Mouse (Mus musculus): ENCODE measurements around the gene Zmynd10.

GRCm38 (mm10) chr9:107566855-107567254 is 19.8 kb downstream of the Zmynd10 start:
- TF ChIP-seq CTCF (IDR thresholded peaks at IDR 0.05; ENCODE audit: control insufficient read depth, insufficient read depth, insufficient read length) (no peak), USF1 (IDR thresholded peaks at IDR 0.05; ENCODE audit: low read depth) (no peak), MAX (IDR thresholded peaks at IDR 0.05) (no peak), MYOG (IDR thresholded peaks at IDR 0.05; ENCODE audit: control insufficient read depth, extremely low read depth, insufficient read length) (no peak), CEBPB (IDR thresholded peaks at IDR 0.05; ENCODE audit: low read depth) (no peak)

Data from C2C12 (cell line).